Mouse (Mus musculus) CH12.LX (cell line): ENCODE measurements around the gene Tspan9.

ENCODE experiments used
- CTCF ChIP-seq, 2 experiments: IDR thresholded peaks in 1 of 2; conservative IDR thresholded peaks in 1 of 2; 2 replicates each; pipeline ENCODE4 v1.5.1; 2011 to 2012; ENCODE audit warnings: low read depth in 2 of 2, low read length in 2 of 2, improper control_type of control experiment in 1 of 2, inconsistent platforms in 1 of 2, mild to moderate bottlenecking in 1 of 2, moderate library complexity in 1 of 2
- EP300 ChIP-seq: IDR thresholded peaks from 2 replicates; pipeline ENCODE4 v1.6.1; 2011; ENCODE audit warnings: low read length, improper control_type of control experiment
- IRF4 ChIP-seq: IDR thresholded peaks from 2 replicates; pipeline ENCODE4 v1.6.1; 2014; ENCODE audit warnings: low read depth, mild to moderate bottlenecking, inconsistent platforms, low read length, improper control_type of control experiment
- MAZ ChIP-seq: IDR thresholded peaks from 2 replicates; pipeline ENCODE4 v1.6.1; 2012; ENCODE audit warnings: low read depth, mild to moderate bottlenecking, inconsistent platforms, low read length, improper control_type of control experiment, moderate library complexity
- NELFE ChIP-seq: IDR thresholded peaks from 2 replicates; pipeline ENCODE4 v1.6.1; 2011; ENCODE audit warnings: low read depth, low read length, improper control_type of control experiment
- POLR2A ChIP-seq: IDR thresholded peaks from 2 replicates; pipeline ENCODE4 v1.6.1; 2011; ENCODE audit warnings: low read depth, mild to moderate bottlenecking, improper control_type of control experiment, low read length
- RAD21 ChIP-seq: IDR thresholded peaks from 2 replicates; pipeline ENCODE4 v1.6.1; 2011; ENCODE audit warnings: low read depth, mild to moderate bottlenecking, low read length, improper control_type of control experiment, moderate library complexity
- SIN3A ChIP-seq: IDR thresholded peaks from 2 replicates; pipeline ENCODE4 v1.6.1; 2012; ENCODE audit warnings: low read length, improper control_type of control experiment, inconsistent platforms
- TBP ChIP-seq: conservative IDR thresholded peaks from 2 replicates; pipeline ENCODE4 v1.6.1; 2011; ENCODE audit warnings: low read depth, low read length, improper control_type of control experiment
- USF2 ChIP-seq: conservative IDR thresholded peaks from 2 replicates; pipeline ENCODE4 v1.6.1; 2011; ENCODE audit warnings: low read depth, low read length, improper control_type of control experiment
- ZKSCAN1 ChIP-seq: IDR thresholded peaks from 2 replicates; pipeline ENCODE4 v1.6.1; 2012; ENCODE audit warnings: low read depth, inconsistent platforms, low read length, improper control_type of control experiment, borderline replicate concordance
- ZMIZ1 ChIP-seq: IDR thresholded peaks from 2 replicates; pipeline ENCODE4 v1.6.1; 2012; ENCODE audit warnings: low read depth, mild to moderate bottlenecking, inconsistent platforms, low read length, improper control_type of control experiment

DNA sequence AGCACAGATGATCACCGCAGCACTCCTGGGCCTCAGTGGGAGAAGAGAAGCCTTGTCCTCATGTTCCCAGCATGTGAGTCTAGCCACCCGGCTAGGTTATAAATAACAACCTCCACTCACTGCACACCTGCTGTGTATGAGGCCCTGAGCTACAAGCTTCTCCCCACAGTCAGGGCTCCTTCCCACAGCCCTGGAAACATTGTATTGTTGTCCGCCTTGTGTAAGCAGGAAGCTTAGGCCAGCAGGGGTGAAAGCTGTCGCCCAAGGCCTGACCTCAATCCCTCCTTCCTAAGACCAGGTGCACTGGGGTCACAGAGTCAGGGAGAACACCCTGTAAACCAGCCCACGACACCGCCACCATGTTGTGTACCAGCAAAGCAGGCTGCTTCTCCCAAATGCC is 2.7 kb downstream of the Tspan9 start:
- TF ChIP-seq TBP (no peak), POLR2A (no peak), MAZ (no peak), NELFE (no peak), SIN3A (no peak), EP300 (no peak), USF2 (no peak), CTCF (conservative IDR thresholded peaks at IDR 0.05 in 1 of 2, IDR thresholded peaks at IDR 0.05 in 1 of 2; ENCODE audit: low read depth in 2 of 2, low read length in 2 of 2) (no peak), RAD21 (no peak), IRF4 (no peak), ZMIZ1 (no peak), ZKSCAN1 (no peak)
